Mouse (Mus musculus): ENCODE measurements around the gene Uhrf2. TPM values are rescaled to one million over a fixed set of nuclear protein-coding genes. Genes with fewer than 3 reads are reported as not detected.

Gene Uhrf2
- polyA plus RNA-seq, 1 experiment: 14.2 TPM

DNA sequence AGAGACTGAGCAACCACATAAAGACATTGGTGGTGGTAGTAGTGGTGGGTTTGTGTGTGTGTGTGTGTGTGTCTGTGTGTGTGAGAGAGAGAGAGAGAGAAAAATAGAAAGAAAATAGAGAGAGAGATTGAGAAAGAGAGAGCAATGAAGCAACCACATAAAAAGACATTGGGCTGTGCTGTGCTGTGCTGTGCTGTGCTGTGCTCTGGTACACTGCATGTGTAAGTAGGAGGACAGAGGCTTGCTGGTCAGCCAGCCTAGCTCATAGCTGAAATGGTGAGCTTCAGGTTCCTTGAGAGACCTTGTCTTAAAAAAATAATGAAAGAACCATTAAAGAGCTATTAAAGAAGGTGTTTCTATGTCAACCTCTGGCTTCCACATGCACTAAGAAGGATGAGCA is 78.3 kb downstream of the Uhrf2 start:
- TF ChIP-seq GATA1 (IDR thresholded peaks at IDR 0.05; ENCODE audit: low read length): no peak

DNA sequence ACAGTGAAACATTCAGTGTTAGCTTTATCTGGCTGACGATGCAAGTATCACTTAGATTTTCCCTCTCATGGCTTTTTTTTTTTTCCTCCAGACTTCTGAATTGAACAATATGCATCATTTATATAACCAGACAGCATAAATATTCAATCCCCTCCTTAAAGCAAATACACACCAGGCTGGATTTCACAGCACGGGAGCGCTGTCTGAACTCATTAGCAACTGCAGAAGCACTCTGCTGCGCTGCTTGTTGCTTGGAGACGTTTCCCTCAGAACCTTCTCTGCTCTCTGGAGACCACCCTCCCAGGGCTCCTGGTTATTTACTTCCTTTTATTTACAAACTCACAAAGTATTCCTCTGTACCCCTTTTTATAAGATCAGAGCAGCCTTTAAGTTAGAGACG is 78.8 kb downstream of the Uhrf2 start:
- no peak for TF ChIP-seq GATA1 (IDR thresholded peaks at IDR 0.05; ENCODE audit: low read length)

DNA sequence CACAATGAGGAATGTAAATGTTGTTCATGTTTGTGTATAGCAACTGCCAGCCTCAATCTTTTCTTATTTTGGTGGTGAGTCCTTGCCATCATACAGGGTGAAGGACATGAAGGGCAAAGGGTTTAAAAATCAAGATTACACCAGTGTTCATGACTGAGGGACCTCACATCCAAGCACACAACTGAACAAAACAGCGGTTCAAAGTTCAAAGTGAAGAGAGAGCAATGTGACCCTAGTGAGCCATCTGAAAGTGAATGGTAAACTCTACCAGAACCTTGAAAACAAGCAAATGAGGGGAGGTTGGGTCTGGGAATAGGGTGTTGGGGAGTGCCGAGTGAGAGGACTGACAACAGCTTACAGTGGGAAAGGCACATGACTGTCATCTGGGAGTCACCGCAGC is 81.1 kb downstream of the Uhrf2 start:
- TF ChIP-seq GATA1 (IDR thresholded peaks at IDR 0.05; ENCODE audit: low read length): no peak

DNA sequence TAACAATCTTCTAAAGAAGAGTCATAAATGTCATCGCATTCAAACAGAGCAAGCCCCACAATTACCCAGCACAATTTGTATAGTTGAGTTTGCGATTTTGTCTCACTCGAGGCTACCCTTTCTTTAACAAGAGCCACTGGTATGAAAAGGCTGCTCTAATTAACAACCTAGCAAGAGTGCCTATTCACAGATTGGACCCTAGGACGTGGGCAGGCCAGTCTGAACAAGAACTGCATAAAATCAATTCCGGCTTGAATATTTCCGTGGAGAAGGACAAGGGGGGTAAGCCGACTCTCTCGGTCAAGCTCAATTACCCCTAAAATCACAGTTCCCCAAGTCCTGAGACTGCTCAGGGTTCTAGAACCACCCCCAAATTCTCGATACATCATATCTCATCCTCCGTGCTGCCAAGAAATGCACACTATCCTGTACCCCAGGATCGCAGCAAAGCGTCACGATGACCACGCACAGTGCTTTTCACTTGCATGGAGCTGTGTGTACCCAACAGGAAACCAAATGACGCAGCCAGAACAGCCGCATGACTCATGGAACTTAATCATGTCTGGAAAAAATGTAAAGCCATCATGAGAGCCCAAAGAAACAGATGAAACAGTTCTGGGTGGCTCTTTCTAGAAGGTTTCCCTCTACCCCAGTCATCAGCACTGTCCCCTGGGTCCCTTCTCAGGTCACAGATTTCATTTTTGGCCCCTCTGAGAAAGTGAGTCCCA is 82.8 kb downstream of the Uhrf2 start:
- TF ChIP-seq GATA1 (IDR thresholded peaks at IDR 0.05; ENCODE audit: low read length): no peak

DNA sequence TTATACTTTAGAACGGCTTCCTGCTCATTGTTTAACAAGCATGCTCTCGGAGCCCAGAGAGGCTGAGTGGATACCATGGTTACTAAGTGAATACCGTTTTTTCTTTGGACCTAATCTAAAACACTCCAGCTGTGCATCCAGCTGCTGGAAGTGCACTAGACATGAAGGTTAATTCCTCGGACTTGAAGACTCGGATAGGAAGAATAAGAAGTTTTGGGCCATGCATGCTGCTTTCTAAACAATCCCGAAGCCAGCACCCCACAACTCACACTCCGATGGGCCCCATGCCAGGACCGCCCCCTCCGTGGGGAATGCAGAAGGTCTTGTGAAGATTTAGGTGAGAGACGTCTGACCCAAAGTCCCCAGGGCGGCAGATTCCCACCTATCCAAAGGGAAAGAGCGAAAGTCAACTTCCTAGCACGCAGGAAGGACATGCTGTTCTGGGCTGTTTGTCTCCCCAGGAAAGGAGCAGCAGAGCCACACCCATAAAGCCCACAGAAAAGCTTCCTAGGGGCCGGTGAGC is 84.7 kb downstream of the Uhrf2 start:
- TF ChIP-seq GATA1 (IDR thresholded peaks at IDR 0.05; ENCODE audit: low read length): no peak

DNA sequence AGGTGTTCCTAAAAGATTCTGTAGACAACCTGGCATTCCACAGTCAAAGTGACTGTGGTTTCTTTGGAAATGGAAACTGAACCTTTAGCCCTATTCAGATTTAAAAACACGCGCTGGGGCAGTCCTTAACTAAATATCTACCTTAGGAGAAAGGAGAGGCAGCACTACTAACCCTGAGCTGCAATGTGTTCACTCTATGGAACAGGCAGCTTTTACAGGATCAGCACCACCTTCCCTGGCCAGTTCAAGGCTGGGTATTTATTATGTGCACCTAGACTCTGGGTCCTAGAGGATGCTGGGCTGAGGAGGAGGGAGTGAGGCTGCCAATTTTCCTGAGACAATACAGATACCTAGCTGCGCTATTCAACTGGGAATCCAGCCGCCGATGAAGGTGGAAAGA is 85.3 kb downstream of the Uhrf2 start:
- no peak for TF ChIP-seq GATA1 (IDR thresholded peaks at IDR 0.05; ENCODE audit: low read length)

DNA sequence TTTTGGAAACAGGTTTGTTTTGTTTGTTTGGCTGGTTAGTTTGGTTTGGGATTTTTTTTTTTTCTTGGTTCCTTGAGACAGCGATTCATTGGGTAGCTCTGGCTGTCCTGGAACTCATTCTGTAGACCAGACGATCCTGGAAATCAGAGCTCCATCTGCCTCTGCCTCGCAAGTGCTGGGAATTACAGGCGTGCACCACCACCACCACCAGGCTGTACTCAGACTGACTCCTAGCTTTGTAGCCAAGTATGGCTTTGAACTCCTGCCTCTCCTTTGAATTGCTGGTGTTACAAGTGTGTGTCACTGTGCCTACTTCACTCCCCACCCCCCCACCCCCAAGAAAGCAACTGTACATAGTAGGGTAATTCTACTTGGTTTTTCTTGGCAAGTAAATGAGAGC is 86.9 kb downstream of the Uhrf2 start:
- TF ChIP-seq GATA1 (IDR thresholded peaks at IDR 0.05; ENCODE audit: low read length): no peak

DNA sequence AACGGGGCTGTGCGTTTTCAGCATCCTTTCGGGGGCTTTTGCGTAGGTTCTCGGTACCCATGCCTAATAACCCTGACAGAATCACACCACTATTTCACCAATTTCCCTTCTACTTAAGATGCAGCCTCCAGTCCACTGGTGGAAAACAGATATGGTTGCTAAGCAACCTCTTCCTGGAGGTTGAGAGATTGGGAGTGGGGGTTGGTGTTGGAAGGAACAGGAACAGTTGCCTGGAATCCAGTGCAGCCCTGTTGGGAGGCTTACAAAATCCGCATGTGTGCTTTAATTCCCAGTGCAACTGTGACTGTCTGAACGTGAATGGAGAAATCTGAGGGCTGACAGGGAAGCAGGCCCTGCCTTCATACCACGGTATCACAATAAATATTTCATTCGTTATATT is 87.5 kb downstream of the Uhrf2 start:
- no peak for TF ChIP-seq GATA1 (IDR thresholded peaks at IDR 0.05; ENCODE audit: low read length)

DNA sequence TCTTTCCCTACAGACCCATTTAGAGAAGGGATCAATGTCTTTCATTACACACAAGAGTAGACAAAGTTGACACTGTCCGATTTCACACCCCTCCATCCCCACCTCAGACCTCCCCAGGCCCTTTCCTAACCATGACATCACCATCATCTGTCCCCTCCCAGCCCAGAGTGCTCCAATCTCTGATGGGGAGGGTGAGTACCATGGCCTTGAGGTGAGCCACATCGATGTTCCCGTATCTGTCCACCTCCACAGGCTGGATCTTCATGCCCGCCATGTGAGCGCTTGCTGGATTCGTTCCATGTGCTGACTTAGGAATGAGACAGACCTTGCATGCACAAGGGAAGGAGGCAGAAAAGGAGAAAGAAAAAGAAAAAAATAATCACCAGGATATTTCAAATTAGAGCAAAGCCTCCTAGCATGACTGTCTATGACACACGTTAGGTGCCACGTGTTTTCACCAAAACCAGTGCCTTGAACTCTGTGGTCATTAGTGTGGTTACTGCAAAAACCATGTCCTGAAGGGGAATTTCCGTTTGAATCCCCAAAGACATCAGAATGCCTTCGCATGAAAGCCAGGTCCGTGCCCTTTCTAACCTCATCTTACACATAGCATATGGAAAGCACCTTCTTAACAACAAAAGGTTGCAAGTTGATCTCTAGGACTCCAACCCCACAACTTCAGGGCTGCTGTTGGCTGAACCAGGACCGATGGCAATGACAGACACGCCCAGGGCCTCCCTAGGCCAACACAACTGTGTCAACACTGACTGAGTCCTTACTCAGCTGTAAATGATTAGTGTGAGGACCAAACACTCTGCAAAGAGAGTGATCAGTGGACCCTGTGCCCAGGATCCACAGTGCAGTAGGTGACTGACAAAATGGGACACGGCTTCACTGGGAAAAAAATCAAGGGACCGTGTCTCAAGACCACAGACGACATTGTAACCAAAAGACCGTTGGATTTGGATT is 88.3 kb downstream of the Uhrf2 start:
- TF ChIP-seq GATA1 (IDR thresholded peaks at IDR 0.05; ENCODE audit: low read length): no peak

DNA sequence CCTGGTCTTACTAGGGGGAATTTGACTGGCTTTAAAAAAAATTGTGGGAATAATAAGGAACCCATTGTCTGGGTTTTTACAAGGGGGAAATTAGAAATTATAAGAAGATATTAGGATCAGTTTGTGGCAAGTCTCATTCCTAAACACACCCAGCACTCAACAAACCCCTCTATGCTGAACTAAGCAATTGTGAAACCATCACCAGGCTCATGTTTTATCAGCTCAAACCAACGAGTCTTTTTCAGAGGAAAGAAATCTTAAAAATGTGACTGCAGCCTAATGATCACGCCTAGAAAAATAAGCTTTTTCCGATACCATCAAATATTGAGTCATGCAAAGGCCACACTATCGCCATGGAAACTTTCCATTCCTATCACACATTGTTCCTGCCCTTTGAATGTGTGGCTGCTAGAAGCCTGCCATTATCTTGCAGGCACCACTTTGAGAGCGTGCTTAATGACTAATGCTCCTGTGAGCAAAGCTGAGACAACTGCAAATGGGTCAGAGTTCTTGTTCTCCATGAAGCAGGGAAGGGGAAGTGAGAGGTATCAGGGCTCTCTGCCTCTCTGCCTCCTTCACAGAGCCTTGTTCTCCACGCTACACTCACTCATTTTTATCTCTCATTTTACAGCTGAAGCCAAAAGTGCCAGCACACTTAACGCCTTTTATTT is 94.8 kb downstream of the Uhrf2 start:
- TF ChIP-seq GATA1 (IDR thresholded peaks at IDR 0.05; ENCODE audit: low read length): no peak

DNA sequence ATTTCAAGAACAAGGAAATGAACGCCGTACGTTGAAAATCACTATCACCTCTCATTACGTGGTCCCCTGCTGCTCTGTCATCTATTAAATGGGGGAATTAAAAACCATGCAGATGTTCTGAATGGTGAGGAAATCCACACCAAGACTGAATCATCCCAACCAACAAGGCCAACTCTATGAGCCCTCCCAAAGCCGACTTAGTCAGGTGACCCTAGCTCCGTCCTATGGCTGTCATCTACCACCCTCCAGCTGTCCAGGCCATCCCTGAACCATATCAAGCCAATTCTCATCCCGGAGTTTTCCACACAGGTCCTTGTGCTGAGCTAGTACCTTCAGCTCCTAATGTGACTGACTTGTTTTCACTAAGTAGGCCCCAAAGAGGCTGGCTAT is 95.4 kb downstream of the Uhrf2 start:
- no peak for TF ChIP-seq GATA1 (IDR thresholded peaks at IDR 0.05; ENCODE audit: low read length)

DNA sequence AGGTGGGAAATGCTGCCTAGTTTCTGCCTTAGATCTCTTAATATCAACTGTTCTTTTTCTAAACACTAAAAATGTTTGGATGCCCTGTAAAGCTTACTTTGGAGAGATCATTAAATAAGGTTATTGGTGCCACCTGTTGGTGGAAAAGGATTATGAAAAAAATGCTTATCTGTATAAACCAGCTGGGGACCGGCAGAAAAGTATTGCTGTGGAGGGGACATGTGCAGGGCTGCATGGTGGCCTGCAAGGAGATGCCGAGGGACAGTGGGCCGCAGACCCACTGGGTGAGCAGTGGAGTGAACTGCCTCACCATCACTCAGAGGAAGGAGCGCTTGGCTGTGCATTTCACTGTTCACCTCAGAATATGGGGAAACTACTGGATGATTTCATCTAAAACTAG is 97.9 kb downstream of the Uhrf2 start:
- TF ChIP-seq GATA1 (IDR thresholded peaks at IDR 0.05; ENCODE audit: low read length): no peak

DNA sequence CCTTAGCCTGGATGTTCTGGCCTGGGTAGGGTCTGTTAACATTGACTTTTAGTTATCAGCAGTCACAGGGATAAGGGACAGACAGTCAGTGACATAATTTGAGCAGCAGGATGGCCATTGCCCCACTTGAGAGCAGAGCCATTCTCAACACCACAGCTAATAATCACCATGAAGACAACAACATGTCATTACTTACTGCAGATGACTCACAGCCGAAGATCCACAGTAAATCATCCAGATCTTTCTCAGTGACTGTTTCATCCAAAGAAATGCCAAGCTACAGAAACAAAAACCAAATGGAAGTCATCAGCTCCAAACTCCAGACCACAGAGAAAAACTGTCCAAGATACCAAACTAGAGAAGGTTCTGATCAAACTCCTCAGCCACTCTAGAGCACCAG is 106.0 kb downstream of the Uhrf2 start:
- no peak for TF ChIP-seq GATA1 (IDR thresholded peaks at IDR 0.05; ENCODE audit: low read length)

Other genes with a start within 250 kb of the Uhrf2 start
- 1.3 and 1.9 TPM in 2 replicates for gene 9930021J03Rik, start 224.5 kb upstream of the Uhrf2 start, polyA plus RNA-seq (2012)
- 0.96 and 2.3 TPM in 2 replicates for gene Ranbp6, start 217.5 kb upstream of the Uhrf2 start, polyA plus RNA-seq (2012)
- gene Il33, start 105.4 kb upstream of the Uhrf2 start, polyA plus RNA-seq (2012): not detected in 2 replicates
- not detected in 2 replicates for gene Trpd52l3, start 26.7 kb upstream of the Uhrf2 start, polyA plus RNA-seq (2012)
- gene Gldc, start 144.9 kb downstream of the Uhrf2 start, polyA plus RNA-seq (2012): not detected in 2 replicates
- not detected in 2 replicates for gene Mbl2, start 202.4 kb downstream of the Uhrf2 start, polyA plus RNA-seq (2012)